Mouse (Mus musculus) midbrain, embryonic 12.5 days (tissue): ENCODE measurements around the gene Hoxb4. TPM values are rescaled to one million over a fixed set of nuclear protein-coding genes. Genes with fewer than 3 reads are reported as not detected.
A peak's percentile ranks its signal among the peaks of the same experiment; 100 is the strongest.

Source experiments
- ATAC-seq: fragments of 200-750 bp; cut with Nextera tagmentation; 2 replicates; pipeline ENCODE4 v1.8.0; 2017; ENCODE audit warnings: low read depth, moderate TSS enrichment, moderate library complexity; ENCODE audit not compliant: low FRiP score
- H3K27ac ChIP-seq: fragments of 300-500 bp; sonication (generic); replicated peaks from 2 replicates; pipeline ENCODE4 v1.5.1; 2016; ENCODE audit warnings: mild to moderate bottlenecking
- H3K27me3 ChIP-seq: fragments of 300-500 bp; sonication (generic); 2 replicates; pipeline ENCODE4 v1.6.1; 2016; ENCODE audit warnings: mild to moderate bottlenecking
- H3K36me3 ChIP-seq: fragments of 300-500 bp; sonication (generic); 2 replicates; pipeline ENCODE4 v1.6.1; 2016
- H3K4me1 ChIP-seq: fragments of 300-500 bp; sonication (generic); 2 replicates; pipeline ENCODE4 v1.6.1; 2016
- H3K4me2 ChIP-seq: fragments of 300-500 bp; sonication (generic); replicated peaks from 2 replicates; pipeline ENCODE4 v1.6.1; 2016; ENCODE audit warnings: mild to moderate bottlenecking, moderate library complexity
- H3K4me3 ChIP-seq: fragments of 300-500 bp; sonication (generic); 2 replicates; pipeline ENCODE4 v1.5.1; 2016; ENCODE audit warnings: mild to moderate bottlenecking
- H3K9ac ChIP-seq: fragments of 300-500 bp; sonication (generic); replicated peaks from 2 replicates; pipeline ENCODE4 v1.6.1; 2016; ENCODE audit warnings: mild to moderate bottlenecking, moderate library complexity
- H3K9me3 ChIP-seq: fragments of 300-500 bp; sonication (generic); 2 replicates; pipeline ENCODE4 v1.6.1; 2016; ENCODE audit warnings: mild to moderate bottlenecking
- WGBS: fragments of 180-500 bp; shearing (Covaris S2); methylation state at CpG from one replicate; pipeline ENCODE4 v1.1.7; 2016; 5-methylcytosine and 5-hydroxymethylcytosine counted together
- polyA plus RNA-seq: library from polyadenylated mRNA; unstranded; fragments of >200 nt; fragmentation: Nextera tagmentation; extraction: Ambion mirVana; gene quantifications from 2 replicates; pipeline ENCODE4 v1.2.1, GENCODE M21; 2016

Gene Hoxb4
- polyA plus RNA-seq, 1 experiment from 2014 or later, result not detected

DNA sequence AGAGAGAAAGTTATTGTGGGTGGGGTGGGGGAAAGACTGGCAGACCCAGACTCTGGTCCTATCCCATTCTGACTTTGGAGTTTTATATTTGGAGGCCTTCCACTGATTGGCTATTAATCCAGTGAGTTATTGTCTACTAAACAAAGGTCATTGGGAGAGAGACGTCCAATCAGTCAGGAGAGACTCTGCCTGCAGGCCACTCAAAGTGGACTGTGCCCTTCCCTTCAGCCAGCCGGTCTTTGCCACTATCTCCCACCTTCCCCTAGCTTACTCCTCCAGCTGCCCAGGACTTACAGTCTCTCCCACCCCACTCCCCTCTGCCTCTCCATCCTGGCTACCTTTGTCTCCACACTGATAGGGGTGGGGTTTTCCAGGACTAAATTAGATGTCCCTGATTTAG lies 18.5 kb downstream of the Hoxb4 start:
- ATAC-seq, result no peak
- no peaks in the 10 kb centered on the region for H3K36me3 ChIP-seq
- H3K9me3 ChIP-seq, result no peaks in the 10 kb centered on the region
- no peak overlapping the region for H3K4me3 ChIP-seq
- 3% methylated on average over 2 of the region's 2 CpGs for WGBS
- 0 out of 2 replicates have a peak, but pooled peaks cover 3% of the 10 kb centered on the region for H3K4me1 ChIP-seq
- no peak overlapping the region for H3K9ac ChIP-seq
- H3K27ac ChIP-seq, result no peak overlapping the region
- peaks cover 100% of the 10 kb centered on the region for H3K27me3 ChIP-seq
- no peak overlapping the region for H3K4me2 ChIP-seq

DNA sequence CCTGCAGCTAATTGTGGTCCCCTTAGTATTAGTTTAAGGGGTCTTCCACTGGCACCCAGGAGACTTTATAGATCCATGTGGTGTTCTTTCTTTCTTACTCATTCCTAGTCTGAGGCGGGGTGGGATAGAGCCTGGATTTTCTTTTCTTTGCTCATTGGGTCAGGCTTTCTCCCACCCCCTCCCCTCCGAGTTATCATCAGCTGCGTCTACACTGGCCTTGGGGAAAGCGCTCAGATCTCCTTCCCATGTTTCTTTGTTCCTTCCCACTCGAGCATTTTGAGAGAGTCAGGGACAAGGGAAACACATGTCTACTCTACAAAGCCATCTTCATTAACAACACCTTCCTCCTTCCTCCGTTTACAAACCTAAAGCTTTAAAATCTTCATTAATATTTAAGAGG lies 19.0 kb downstream of the Hoxb4 start:
- no peaks in the 10 kb centered on the region for H3K36me3 ChIP-seq
- H3K4me3 ChIP-seq, result no peak overlapping the region
- H3K9me3 ChIP-seq, result no peaks in the 10 kb centered on the region
- no peak for ATAC-seq
- WGBS, result 2% methylated on average over 6 of the region's 6 CpGs
- no peak overlapping the region for H3K9ac ChIP-seq
- no peak overlapping the region for H3K27ac ChIP-seq
- no peak overlapping the region for H3K4me2 ChIP-seq
- 0 out of 2 replicates have a peak, but pooled peaks cover 3% of the 10 kb centered on the region for H3K4me1 ChIP-seq
- peaks cover 100% of the 10 kb centered on the region for H3K27me3 ChIP-seq

DNA sequence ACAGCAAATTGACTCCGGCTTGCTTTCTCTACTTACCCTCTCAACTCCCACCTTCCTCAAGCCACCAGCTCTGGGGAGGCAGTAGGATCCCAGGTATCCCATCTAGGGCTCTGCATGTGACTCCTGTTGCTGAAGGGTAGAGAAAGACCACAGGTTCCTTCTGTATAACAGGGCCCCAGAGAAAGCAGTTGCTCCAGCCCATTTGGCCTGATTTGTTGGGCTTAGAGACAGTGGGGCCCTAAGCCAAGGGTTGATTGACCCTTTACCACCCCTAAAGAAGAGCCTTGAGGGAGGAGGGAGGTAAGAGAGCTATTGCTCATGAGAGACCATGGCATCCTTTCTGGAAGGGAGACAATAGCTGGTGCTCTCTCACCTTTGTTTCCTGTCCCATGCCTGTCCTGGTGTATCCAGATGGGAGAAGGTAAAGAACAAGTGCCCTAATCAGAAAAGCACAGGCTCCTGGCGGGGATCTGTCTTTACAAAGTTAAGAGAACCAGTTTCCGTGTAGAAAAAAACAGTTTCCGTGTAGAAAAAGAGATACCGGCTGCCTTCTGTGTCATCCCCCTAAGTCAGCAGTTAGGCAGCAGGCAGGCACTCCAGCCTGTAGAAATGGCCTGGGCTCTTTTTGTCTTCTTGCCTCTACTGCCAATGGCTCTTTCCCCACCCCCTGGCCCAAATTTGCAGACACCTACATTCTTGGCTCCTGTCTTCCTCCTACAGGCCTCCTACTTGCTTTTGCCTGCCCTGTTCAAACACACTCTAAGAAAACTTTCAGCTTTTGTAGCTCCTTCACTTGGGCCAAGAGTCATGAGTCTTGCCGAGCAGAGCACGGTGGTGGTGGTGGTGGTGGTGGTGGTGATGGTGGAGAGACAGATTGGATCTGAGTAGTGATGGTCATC lies 21.1 kb downstream of the Hoxb4 start:
- H3K4me1 ChIP-seq, result no peaks in the 10 kb centered on the region
- no peaks in the 10 kb centered on the region for H3K36me3 ChIP-seq
- 9% methylated on average over 7 of the region's 7 CpGs for WGBS
- H3K27me3 ChIP-seq, result peaks cover 100% of the 10 kb centered on the region
- no peaks in the 10 kb centered on the region for H3K9me3 ChIP-seq
- H3K9ac ChIP-seq, result no peak overlapping the region
- H3K27ac ChIP-seq, result no peak overlapping the region
- no peak overlapping the region for H3K4me2 ChIP-seq
- no peak overlapping the region for H3K4me3 ChIP-seq
- no peak for ATAC-seq

DNA sequence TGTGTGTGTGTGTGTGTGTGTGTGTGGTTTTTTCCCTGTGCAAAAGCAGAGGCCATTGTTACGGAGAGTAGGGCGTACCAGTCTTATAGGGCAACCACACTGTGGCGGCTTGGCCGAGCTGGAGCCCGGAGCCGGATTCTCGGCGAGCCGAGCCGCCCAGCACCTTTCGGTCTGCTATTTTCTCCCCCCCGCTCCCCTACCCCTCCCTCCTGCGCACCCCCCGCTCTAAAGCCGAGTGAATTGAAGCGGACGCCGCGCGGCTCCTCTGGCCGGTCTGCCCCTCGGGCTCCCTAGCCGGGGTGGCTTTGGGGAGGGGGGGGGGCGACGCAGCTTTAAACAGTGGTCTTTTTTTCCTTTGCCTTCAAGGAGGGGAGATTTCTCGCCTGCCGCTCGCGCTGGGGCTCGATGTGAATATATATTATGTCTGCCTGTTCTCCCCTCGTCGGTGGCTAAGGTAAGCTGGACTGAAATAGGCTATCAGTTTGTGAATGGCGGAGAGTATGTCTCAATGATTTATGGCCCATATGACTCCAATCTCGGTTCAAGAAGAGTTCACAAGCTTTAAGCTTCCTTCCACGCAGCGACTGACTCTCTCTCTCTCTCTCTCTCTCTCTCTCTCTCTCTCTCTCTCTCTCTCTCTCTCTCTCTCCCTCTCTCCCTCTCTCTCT lies 22.8 kb downstream of the Hoxb4 start:
- no peaks in the 10 kb centered on the region for H3K9me3 ChIP-seq
- H3K9ac ChIP-seq, result no peak overlapping the region
- peaks cover 100% of the 10 kb centered on the region for H3K27me3 ChIP-seq
- H3K4me2 ChIP-seq, result no peak overlapping the region
- H3K36me3 ChIP-seq, result no peaks in the 10 kb centered on the region
- peaks cover 5% of the 10 kb centered on the region; the same call in 1 of the 2 replicates for H3K4me1 ChIP-seq
- ATAC-seq, result no peak
- H3K4me3 ChIP-seq, result no peak overlapping the region
- under 1% methylated on average over 30 of the region's 36 CpGs for WGBS
- no peak overlapping the region for H3K27ac ChIP-seq

DNA sequence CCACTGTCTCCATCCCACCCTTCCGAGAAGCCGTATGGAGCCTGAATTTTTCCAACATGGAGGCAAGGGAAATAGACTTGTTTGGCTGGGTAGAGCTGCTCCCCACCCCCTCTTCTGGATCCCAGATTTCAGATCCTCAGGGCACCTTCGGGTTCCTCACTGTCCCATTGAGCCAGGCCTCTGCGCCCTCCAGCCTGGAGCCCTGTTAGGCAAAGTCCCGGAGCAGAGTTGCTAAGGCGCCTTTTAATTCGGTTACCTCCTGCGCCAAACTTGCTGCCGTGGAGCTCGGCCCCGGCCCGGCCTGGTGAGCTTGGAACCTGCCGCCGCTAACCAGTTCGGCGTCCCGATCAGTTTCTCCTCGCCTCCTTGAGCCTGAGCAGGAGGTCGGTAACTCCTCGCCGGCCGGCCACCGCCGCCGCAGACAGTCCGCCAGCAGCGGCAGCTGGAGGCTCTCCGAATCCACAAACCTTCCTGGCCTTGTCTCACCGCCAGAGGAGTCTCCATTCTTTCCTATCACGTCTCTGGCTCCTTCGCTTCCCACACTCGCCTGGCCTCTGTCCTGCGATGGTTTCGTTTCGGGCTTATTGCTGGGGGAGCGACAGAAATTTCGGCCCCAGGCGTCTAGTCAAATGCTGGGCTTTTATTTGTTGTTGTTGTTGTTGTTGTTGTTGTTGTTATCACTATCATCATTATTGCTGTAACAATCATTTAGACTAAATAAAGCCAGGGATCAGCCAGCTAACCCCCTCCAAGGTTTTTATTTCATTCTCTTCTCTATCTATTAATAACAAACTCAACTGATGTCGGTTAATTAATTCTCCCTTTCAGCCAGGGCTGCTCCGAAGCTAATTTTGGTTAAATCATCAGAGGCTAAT lies 23.9 kb downstream of the Hoxb4 start:
- Histone ChIP-seq H3K9me3 (no peaks in the 10 kb centered on the region), H3K4me1 (peaks cover 7% of the 10 kb centered on the region; the same call in 1 of the 2 replicates), H3K36me3 (no peaks in the 10 kb centered on the region), H3K27me3 (peaks cover 100% of the 10 kb centered on the region), H3K4me3 (no peak overlapping the region), H3K4me2 (no peak overlapping the region), H3K9ac (no peak overlapping the region), H3K27ac (no peak overlapping the region)
- ATAC-seq, result no peak
- WGBS, result 1% methylated on average over 40 of the region's 40 CpGs

DNA sequence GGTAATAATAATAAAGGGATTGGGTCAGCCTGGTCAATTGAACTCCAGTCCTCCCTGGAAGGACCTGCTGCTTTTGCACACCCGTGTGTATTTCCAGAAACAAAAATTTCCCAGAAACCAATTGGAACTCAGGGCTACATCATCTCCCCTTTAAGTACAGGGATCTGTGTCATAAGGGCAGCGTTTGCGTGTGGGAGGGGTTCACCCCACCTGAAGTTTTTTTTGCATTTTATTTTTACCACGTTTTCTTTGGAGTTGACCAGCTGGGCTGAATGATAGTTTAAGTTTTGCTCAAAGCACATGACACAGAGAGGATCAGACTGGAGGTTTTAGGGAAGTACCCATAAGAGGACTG lies 24.5 kb downstream of the Hoxb4 start:
- no peak overlapping the region for H3K4me2 ChIP-seq
- no peak overlapping the region for H3K9ac ChIP-seq
- H3K27me3 ChIP-seq, result peaks cover 98% of the 10 kb centered on the region
- H3K36me3 ChIP-seq, result no peaks in the 10 kb centered on the region
- no peak overlapping the region for H3K4me3 ChIP-seq
- no peak for ATAC-seq
- H3K27ac ChIP-seq, result no peak overlapping the region
- no peaks in the 10 kb centered on the region for H3K9me3 ChIP-seq
- WGBS, result 1% methylated on average over 4 of the region's 4 CpGs
- peaks cover 7% of the 10 kb centered on the region; the same call in 1 of the 2 replicates for H3K4me1 ChIP-seq

DNA sequence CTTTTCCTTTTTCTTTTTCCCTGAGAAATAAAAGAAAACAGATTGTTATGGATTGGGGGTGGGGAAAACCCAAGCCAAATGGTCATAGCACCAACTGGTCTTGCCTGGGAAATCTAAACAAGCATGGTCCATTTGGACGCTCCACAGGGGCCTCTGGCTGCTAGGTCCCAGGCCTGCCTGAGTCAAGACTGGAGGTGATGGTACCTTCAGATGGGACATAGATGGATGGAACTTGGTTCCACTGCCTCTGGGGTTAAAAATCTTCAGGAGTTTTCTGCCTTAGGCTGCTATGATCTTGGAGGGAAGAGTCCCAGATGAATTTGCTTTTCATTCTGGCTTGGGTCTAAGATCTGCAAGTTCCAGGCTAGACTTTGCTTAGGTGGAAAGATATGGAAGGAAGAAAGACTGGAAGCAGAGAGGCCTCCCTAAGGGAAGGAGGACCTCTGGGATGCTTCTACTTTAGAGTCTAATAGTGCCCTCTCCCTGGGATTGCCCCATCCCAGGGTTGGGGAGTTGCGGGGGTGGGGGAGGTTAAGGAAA lies 25.2 kb downstream of the Hoxb4 start:
- no peak overlapping the region for H3K4me2 ChIP-seq
- peaks cover 97% of the 10 kb centered on the region for H3K27me3 ChIP-seq
- H3K27ac ChIP-seq, result no peak overlapping the region
- WGBS, result 5% methylated on average over 2 of the region's 2 CpGs
- no peaks in the 10 kb centered on the region for H3K36me3 ChIP-seq
- H3K9me3 ChIP-seq, result no peaks in the 10 kb centered on the region
- no peak for ATAC-seq
- no peak overlapping the region for H3K9ac ChIP-seq
- no peak overlapping the region for H3K4me3 ChIP-seq
- H3K4me1 ChIP-seq, result peaks cover 7% of the 10 kb centered on the region; the same call in 1 of the 2 replicates

DNA sequence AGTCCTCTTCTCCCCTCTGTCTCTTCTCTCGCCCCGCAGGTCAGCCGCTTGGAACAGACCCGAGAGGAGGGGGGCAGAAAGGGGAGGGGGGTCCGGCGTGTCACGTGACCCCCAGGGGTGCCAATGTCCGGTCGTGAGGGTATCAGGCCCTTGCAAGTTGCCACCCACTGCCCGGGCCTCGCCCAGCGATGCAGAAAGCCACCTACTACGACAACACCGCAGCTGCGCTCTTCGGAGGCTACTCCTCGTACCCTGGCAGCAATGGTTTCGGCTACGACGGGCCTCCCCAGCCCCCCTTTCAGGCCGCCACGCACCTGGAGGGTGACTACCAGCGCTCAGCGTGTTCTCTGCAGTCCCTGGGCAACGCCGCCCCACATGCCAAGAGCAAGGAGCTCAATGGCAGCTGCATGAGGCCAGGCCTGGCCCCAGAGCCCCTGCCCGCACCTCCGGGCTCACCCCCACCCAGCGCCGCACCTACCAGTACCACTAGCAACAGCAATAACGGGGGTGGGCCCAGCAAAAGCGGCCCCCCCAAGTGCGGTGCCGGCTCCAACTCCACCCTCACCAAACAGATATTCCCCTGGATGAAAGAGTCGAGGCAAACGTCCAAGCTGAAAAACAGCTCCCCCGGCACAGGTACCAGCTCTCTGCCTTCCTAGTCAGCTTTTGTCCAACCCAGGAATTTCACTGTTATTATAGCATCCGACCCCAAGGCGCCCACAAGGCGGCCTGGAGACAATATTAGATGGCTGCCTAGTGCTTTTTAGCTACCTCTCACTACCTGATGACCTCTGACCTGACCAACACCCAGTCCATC lies 26.2 kb downstream of the Hoxb4 start:
- no peak for ATAC-seq
- Histone ChIP-seq H3K36me3 (no peaks in the 10 kb centered on the region), H3K9me3 (no peaks in the 10 kb centered on the region), H3K4me3 (no peak overlapping the region), H3K4me2 (no peak overlapping the region), H3K9ac (no peak overlapping the region), H3K27me3 (peaks cover 97% of the 10 kb centered on the region), H3K27ac (no peak overlapping the region), H3K4me1 (peaks cover 7% of the 10 kb centered on the region; the same call in 1 of the 2 replicates)
- under 1% methylated on average over 38 of the region's 40 CpGs for WGBS

DNA sequence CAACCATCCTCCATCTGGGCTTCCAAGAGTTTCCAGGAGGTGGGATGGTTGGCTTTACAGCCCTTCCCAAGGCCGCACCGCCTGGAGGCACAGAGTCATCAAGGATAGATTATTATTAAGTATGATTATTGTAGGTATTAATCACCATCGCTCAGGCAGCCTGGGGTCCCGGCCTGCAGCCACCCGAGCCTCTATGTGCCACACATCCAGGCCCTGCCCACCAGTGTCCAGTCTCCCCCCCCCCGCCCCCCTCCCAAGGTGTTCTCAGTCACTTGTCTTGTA lies 26.8 kb downstream of the Hoxb4 start:
- Histone ChIP-seq H3K36me3 (no peaks in the 10 kb centered on the region), H3K4me3 (no peak overlapping the region), H3K9me3 (no peaks in the 10 kb centered on the region), H3K27me3 (peaks cover 97% of the 10 kb centered on the region), H3K4me1 (peaks cover 7% of the 10 kb centered on the region; the same call in 1 of the 2 replicates), H3K27ac (no peak overlapping the region), H3K9ac (no peak overlapping the region), H3K4me2 (no peak overlapping the region)
- no peak for ATAC-seq
- WGBS, result 10% methylated on average over 6 of the region's 6 CpGs

DNA sequence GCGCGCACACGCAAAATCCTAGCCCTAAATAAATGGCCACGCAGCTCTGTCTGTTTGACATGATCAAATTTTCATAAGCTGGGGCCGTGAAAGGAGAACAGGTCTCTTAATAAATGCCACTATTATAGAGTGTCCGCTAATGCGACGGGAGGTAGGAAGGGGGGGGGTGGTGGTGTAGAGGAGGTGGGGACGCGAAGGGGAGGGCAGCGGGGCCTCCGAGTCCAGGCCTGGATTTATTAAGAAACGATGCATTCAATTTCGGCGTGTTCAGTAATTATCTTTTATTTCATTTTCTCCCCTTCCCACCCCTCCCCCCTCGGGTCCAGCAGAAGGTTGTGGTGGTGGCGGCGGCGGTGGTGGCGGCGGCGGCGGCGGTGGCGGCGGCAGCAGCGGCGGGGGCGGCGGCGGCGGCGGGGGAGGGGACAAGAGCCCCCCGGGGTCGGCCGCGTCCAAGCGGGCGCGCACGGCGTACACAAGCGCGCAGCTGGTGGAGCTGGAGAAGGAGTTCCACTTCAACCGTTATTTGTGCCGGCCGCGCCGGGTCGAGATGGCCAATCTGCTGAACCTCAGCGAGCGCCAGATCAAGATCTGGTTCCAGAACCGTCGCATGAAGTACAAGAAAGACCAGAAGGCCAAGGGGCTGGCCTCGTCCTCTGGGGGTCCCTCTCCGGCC lies 27.3 kb downstream of the Hoxb4 start:
- Histone ChIP-seq H3K9ac (no peak overlapping the region), H3K4me2 (0 out of 2 replicates have a peak overlapping the region, but pooled peaks have one; percentile 18), H3K4me1 (peaks cover 7% of the 10 kb centered on the region; the same call in 1 of the 2 replicates), H3K9me3 (no peaks in the 10 kb centered on the region), H3K27ac (no peak overlapping the region), H3K36me3 (no peaks in the 10 kb centered on the region), H3K27me3 (peaks cover 97% of the 10 kb centered on the region), H3K4me3 (no peak overlapping the region; the same call in 1 of the 2 replicates)
- ATAC-seq, result no peak
- 1% methylated on average over 37 of the region's 56 CpGs for WGBS
